Mouse (Mus musculus): ENCODE data around the gene Trf. TPM values are rescaled to one million over a fixed set of nuclear protein-coding genes. Genes with fewer than 3 reads are reported as not detected.

Gene Trf
- polyA plus RNA-seq (2015; fragmentation: Nextera tagmentation; extraction: Ambion mirVana) = 25.5 and 25.7 TPM in 2 replicates

DNA sequence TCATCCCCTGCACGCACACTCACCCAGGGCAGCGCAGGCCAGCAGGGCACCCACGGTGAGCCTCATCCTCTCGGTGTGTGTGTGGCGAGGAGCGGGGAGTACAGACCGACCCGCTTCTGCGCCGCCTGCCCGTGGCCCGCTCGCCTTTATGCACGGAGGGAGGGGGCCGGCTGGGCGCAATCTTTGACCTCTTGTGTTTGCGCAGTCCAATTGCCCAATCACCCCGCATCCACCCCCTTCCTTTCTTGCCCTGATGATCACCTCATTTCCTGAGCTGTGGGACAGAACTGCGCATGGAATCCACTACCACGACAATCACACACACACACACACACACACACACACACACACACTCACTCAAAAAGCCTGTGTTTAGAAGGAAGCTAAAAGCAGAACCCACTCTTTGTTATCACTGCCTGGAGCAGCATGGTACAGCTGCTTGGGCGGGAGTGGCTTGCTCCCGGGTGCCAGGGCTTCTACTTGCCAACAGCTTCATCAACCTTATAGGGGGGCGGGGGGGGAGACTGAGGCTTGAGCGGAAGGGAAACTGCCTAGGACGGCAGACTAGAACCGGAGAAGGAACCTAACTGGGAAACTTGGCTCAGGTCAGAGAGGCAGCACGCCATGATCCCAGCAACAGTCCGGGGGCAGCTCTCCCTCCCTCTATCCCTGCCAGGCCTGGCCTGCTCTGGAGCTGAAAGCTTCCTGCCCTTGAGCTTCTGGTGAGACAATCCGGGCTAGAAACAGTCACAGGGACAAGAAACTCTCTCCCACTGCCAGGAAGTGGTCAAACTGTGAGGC, at the start of gene Trf, which contains the start of gene Gm20425:
Gene Trf (minus strand): TSS at position 294 of the 801 bp plus-strand sequence.
Gene Gm20425 (minus strand): TSS at position 157 of the 801 bp plus-strand sequence.
- no peaks in the 10 kb centered on the region for H3K36me3 ChIP-seq
- H3K27me3 ChIP-seq = no peaks in the 10 kb centered on the region
- peak within 1 kb of the TSS; percentile 31; the same call in 1 of the 2 replicates for H3K4me2 ChIP-seq (replicated peaks)
- H3K9me3 ChIP-seq = no peaks in the 10 kb centered on the region
- H3K27ac ChIP-seq (replicated peaks) = peak within 1 kb of the TSS; percentile 56
- peak within 1 kb of the TSS; percentile 16; the same call in 1 of the 2 replicates for H3K4me3 ChIP-seq
- no peak within 1 kb of the TSS for H3K9ac ChIP-seq (replicated peaks)
- ATAC-seq (replicated peaks) = peak; percentile 71; the same call in 1 of the 2 replicates
- 60% methylated on average over 29 of the region's 29 CpGs for WGBS
- peaks cover 9% of the 10 kb centered on the region for H3K4me1 ChIP-seq

DNA sequence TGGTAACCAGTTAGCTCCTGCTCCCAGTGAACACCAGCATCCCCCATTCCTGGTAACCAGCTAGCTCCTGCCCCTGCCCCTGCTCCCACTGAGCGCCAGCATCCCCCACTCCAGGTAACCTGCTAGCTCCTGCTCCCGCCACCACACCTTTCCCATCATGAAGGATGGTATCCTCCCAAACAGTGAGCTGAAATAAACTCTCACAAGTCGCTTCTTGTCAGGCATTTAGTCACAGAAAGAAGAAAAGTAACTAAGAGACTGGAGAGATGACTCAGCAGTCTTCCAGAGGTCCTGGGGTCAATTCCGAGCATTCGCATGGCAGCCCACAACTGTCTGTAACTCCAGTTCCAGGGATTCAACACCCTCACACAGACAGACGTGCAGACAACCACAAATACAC, 46.6 kb upstream of the Trf start:
- no peak overlapping the region for H3K9ac ChIP-seq (replicated peaks)
- no peak overlapping the region for H3K27ac ChIP-seq (replicated peaks)
- H3K4me2 ChIP-seq (replicated peaks) = no peak overlapping the region
- no peaks in the 10 kb centered on the region for H3K27me3 ChIP-seq
- H3K9me3 ChIP-seq = no peaks in the 10 kb centered on the region
- H3K4me1 ChIP-seq = no peaks in the 10 kb centered on the region
- H3K4me3 ChIP-seq = no peak overlapping the region
- 92% methylated on average over 6 of the region's 6 CpGs for WGBS
- no peaks in the 10 kb centered on the region for H3K36me3 ChIP-seq
- ATAC-seq (replicated peaks) = no peak

GRCm38 (mm10) chr9:103275676-103276075, 45.4 kb upstream of the Trf start:
- Histone ChIP-seq H3K4me2 (replicated peaks) (no peak overlapping the region), H3K9me3 (no peaks in the 10 kb centered on the region), H3K4me1 (peaks cover 5% of the 10 kb centered on the region; the same call in 1 of the 2 replicates), H3K4me3 (no peak overlapping the region), H3K27me3 (no peaks in the 10 kb centered on the region), H3K27ac (replicated peaks) (no peak overlapping the region), H3K9ac (replicated peaks) (no peak overlapping the region), H3K36me3 (no peaks in the 10 kb centered on the region)
- 63% methylated on average over 1 of the region's 1 CpGs for WGBS
- ATAC-seq (replicated peaks) = no peak

GRCm38 (mm10) chr9:103274819-103275218, 44.6 kb upstream of the Trf start:
- H3K9ac ChIP-seq (replicated peaks) = no peak overlapping the region
- H3K27ac ChIP-seq (replicated peaks) = no peak overlapping the region
- H3K27me3 ChIP-seq = no peaks in the 10 kb centered on the region
- H3K4me3 ChIP-seq = no peak overlapping the region
- 93% methylated on average over 8 of the region's 8 CpGs for WGBS
- no peaks in the 10 kb centered on the region for H3K36me3 ChIP-seq
- no peaks in the 10 kb centered on the region for H3K9me3 ChIP-seq
- peaks cover 5% of the 10 kb centered on the region; the same call in 1 of the 2 replicates for H3K4me1 ChIP-seq
- ATAC-seq (replicated peaks) = no peak
- no peak overlapping the region for H3K4me2 ChIP-seq (replicated peaks)

- no peak for ATAC-seq (replicated peaks)
- H3K27ac ChIP-seq (replicated peaks) = no peak overlapping the region
- WGBS = 25% methylated on average over 4 of the region's 4 CpGs
- H3K9me3 ChIP-seq = no peaks in the 10 kb centered on the region
- no peak overlapping the region for H3K4me3 ChIP-seq
- peaks cover 5% of the 10 kb centered on the region; the same call in 1 of the 2 replicates for H3K4me1 ChIP-seq
- H3K27me3 ChIP-seq = no peaks in the 10 kb centered on the region
- no peaks in the 10 kb centered on the region for H3K36me3 ChIP-seq
- no peak overlapping the region for H3K4me2 ChIP-seq (replicated peaks)
- H3K9ac ChIP-seq (replicated peaks) = no peak overlapping the region
Measured at GRCm38 (mm10) chr9:103271104-103271503, 40.9 kb upstream of the Trf start.

- Histone ChIP-seq H3K4me3 (no peak overlapping the region), H3K9me3 (no peaks in the 10 kb centered on the region), H3K4me2 (replicated peaks) (no peak overlapping the region), H3K27ac (replicated peaks) (no peak overlapping the region), H3K36me3 (no peaks in the 10 kb centered on the region), H3K27me3 (no peaks in the 10 kb centered on the region), H3K4me1 (no peaks in the 10 kb centered on the region), H3K9ac (replicated peaks) (no peak overlapping the region)
- ATAC-seq (replicated peaks) = no peak
- WGBS = 92% methylated on average over 4 of the region's 4 CpGs
Measured at GRCm38 (mm10) chr9:103265778-103266177, 35.5 kb upstream of the Trf start.

- Histone ChIP-seq H3K9me3 (no peaks in the 10 kb centered on the region), H3K4me1 (no peaks in the 10 kb centered on the region), H3K4me3 (no peak overlapping the region), H3K27me3 (no peaks in the 10 kb centered on the region), H3K27ac (replicated peaks) (no peak overlapping the region), H3K4me2 (replicated peaks) (no peak overlapping the region), H3K36me3 (no peaks in the 10 kb centered on the region), H3K9ac (replicated peaks) (no peak overlapping the region)
- WGBS = 71% methylated on average over 5 of the region's 5 CpGs
- ATAC-seq (replicated peaks) = no peak
Measured at GRCm38 (mm10) chr9:103252906-103253305, 22.7 kb upstream of the Trf start.

- no peak overlapping the region for H3K27ac ChIP-seq (replicated peaks)
- no peaks in the 10 kb centered on the region for H3K27me3 ChIP-seq
- H3K36me3 ChIP-seq = no peaks in the 10 kb centered on the region
- H3K9ac ChIP-seq (replicated peaks) = no peak overlapping the region
- 64% methylated on average over 4 of the region's 4 CpGs for WGBS
- H3K4me1 ChIP-seq = no peaks in the 10 kb centered on the region
- H3K4me2 ChIP-seq (replicated peaks) = no peak overlapping the region
- H3K9me3 ChIP-seq = no peaks in the 10 kb centered on the region
- H3K4me3 ChIP-seq = no peak overlapping the region
- ATAC-seq (replicated peaks) = no peak
Measured at GRCm38 (mm10) chr9:103248618-103249017, 18.4 kb upstream of the Trf start.

- ATAC-seq (replicated peaks) = no peak
- Histone ChIP-seq H3K9ac (replicated peaks) (no peak overlapping the region), H3K4me2 (replicated peaks) (no peak overlapping the region), H3K27me3 (no peaks in the 10 kb centered on the region), H3K36me3 (no peaks in the 10 kb centered on the region), H3K4me1 (no peaks in the 10 kb centered on the region), H3K9me3 (no peaks in the 10 kb centered on the region), H3K27ac (replicated peaks) (no peak overlapping the region), H3K4me3 (no peak overlapping the region)
- 86% methylated on average over 8 of the region's 8 CpGs for WGBS
Measured at GRCm38 (mm10) chr9:103246526-103247168, 16.4 kb upstream of the Trf start.

DNA sequence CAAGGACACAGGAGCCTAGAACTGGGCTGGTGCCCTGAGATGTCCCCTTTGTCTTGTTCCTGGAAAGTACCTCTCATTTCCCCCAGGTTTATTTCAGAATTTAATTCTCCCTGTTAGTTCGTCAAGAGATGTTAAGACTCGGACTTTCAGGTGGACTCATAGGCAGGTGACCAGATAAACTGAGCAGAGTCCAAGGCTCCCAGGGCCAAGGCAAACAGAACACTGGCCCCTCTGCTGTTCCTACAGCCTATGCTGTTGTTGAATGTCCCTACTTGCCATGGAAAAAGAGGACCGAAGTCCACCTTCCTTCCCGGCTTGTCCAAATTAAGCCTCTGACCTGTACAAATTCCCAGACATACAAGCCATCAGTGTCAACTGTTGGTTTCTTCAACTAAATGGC, 13.4 kb upstream of the Trf start:
- Histone ChIP-seq H3K27ac (replicated peaks) (no peak overlapping the region), H3K9ac (replicated peaks) (no peak overlapping the region), H3K4me1 (no peaks in the 10 kb centered on the region), H3K4me2 (replicated peaks) (no peak overlapping the region), H3K9me3 (no peaks in the 10 kb centered on the region), H3K4me3 (no peak overlapping the region), H3K27me3 (no peaks in the 10 kb centered on the region), H3K36me3 (no peaks in the 10 kb centered on the region)
- 95% methylated on average over 4 of the region's 4 CpGs for WGBS
- ATAC-seq (replicated peaks) = no peak

DNA sequence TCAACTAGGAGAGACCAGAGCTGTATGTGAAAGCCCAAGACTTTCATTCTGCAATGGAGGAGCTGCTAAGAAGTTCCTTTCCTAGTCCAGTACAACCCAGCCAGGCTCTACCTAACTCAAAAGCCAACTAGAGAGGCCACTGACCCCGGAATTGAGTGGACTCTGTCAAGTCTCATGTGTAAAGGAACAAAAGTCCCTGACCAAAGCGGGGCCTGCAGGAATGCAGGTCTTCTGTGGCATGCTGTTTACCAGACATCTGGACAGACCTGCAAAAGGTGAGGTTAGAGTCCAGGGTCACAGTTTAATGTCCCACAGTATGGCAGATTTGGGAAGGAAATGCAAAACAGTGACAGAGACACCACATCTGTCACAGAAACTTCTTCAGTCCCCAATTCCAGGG, 11.0 kb upstream of the Trf start:
- Histone ChIP-seq H3K9me3 (no peaks in the 10 kb centered on the region), H3K4me2 (replicated peaks) (no peak overlapping the region), H3K9ac (replicated peaks) (no peak overlapping the region), H3K27ac (replicated peaks) (no peak overlapping the region), H3K4me1 (no peaks in the 10 kb centered on the region), H3K27me3 (no peaks in the 10 kb centered on the region), H3K36me3 (no peaks in the 10 kb centered on the region), H3K4me3 (no peak overlapping the region)
- WGBS = 86% methylated on average over 2 of the region's 2 CpGs
- no peak for ATAC-seq (replicated peaks)

GRCm38 (mm10) chr9:103239471-103239870, 9.2 kb upstream of the Trf start:
- Histone ChIP-seq H3K4me1 (no peaks in the 10 kb centered on the region), H3K4me2 (replicated peaks) (no peak overlapping the region), H3K4me3 (no peak overlapping the region), H3K27me3 (no peaks in the 10 kb centered on the region), H3K36me3 (no peaks in the 10 kb centered on the region), H3K9ac (replicated peaks) (no peak overlapping the region), H3K27ac (replicated peaks) (no peak overlapping the region), H3K9me3 (no peaks in the 10 kb centered on the region)
- 87% methylated on average over 6 of the region's 6 CpGs for WGBS
- no peak for ATAC-seq (replicated peaks)
